Mouse (Mus musculus): ENCODE results near the gene Mast4. TPM values are rescaled to one million over a fixed set of nuclear protein-coding genes. Genes with fewer than 3 reads are reported as not detected.

Gene Mast4
- total RNA-seq, 2 experiments from 2014 or later, result 66.7 to 68.9 TPM

- Histone ChIP-seq H3K27ac (no peak overlapping the region), H3K4me3 (no peak overlapping the region)
- TF ChIP-seq CTCF (conservative IDR thresholded peaks at IDR 0.05), result no peak
- no peak for DNase-seq (ENCODE audit: low spot score in 2 of 2)
Observed at GRCm38 (mm10) chr13:103195847-103196246, 138.4 kb downstream of the Mast4 start.

DNA sequence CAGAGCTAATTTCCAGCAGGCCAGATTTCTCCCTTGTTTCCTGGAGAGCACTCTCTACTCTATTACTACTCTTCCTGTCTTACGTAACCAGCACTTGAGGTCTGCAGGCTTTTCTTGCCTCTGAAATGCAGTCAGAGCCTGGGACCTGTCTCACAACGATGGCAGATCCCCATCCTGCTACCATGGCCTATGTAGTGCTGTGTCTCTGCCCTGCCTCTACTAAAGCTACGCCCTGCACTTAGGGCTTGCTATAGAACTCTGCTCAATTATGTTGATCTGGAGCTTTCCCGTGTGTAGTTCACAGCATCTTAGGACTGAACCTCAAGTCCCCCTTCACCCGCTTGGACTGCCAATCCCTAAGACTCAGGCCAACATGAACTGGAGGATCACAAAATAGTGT is 150.7 kb downstream of the Mast4 start:
- Histone ChIP-seq H3K27ac (no peak overlapping the region), H3K4me3 (no peak overlapping the region)
- TF ChIP-seq CTCF (conservative IDR thresholded peaks at IDR 0.05), result no peak
- no peak for DNase-seq (ENCODE audit: low spot score in 2 of 2)

DNA sequence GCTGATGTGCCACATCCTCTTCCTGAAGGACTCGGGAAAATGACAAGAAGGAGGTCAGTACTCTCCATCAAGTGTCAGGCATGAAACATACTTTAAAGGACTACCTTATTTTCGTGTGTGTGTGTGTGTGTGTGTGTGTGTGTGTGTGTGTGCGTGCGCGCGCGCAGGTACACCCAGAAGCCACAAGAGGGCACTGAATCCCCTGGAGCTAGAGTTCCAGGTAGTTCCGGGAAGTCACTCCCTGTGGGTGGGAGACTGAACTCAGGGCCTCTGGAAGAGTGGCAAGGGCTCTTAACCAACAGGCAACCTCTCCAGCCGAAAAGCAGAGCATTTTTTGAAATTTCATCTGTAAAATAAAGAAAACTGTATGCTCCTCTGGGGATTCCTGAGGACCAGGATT is 152.5 kb downstream of the Mast4 start:
- no peak; the same call in 1 of the 2 replicates for TF ChIP-seq CTCF (conservative IDR thresholded peaks at IDR 0.05)
- Histone ChIP-seq H3K27ac (no peak overlapping the region), H3K4me3 (no peak overlapping the region)
- no peak for DNase-seq (ENCODE audit: low spot score in 2 of 2)

GRCm38 (mm10) chr13:103176871-103177270 is 157.4 kb downstream of the Mast4 start:
- no peak for DNase-seq (ENCODE audit: low spot score in 2 of 2)
- no peak for TF ChIP-seq CTCF (conservative IDR thresholded peaks at IDR 0.05)
- Histone ChIP-seq H3K27ac (no peak overlapping the region), H3K4me3 (no peak overlapping the region)

- Histone ChIP-seq H3K27ac (no peak overlapping the region), H3K4me3 (no peak overlapping the region)
- TF ChIP-seq CTCF (conservative IDR thresholded peaks at IDR 0.05), result no peak
- DNase-seq (ENCODE audit: low spot score in 2 of 2), result no peak
Observed at GRCm38 (mm10) chr13:103174431-103174830, 159.9 kb downstream of the Mast4 start.

GRCm38 (mm10) chr13:103173545-103174182 is 160.6 kb downstream of the Mast4 start:
- no peak overlapping the region for H3K27ac ChIP-seq
- TF ChIP-seq CTCF (conservative IDR thresholded peaks at IDR 0.05), result peak; percentile 87
- DNase-seq (ENCODE audit: low spot score in 2 of 2), result peak; percentile 55 to 76
- no peak overlapping the region for H3K4me3 ChIP-seq

GRCm38 (mm10) chr13:103151944-103152343 is 182.4 kb downstream of the Mast4 start:
- Histone ChIP-seq H3K27ac (no peak overlapping the region), H3K4me3 (no peak overlapping the region)
- TF ChIP-seq CTCF (conservative IDR thresholded peaks at IDR 0.05), result no peak
- DNase-seq (ENCODE audit: low spot score in 2 of 2), result no peak

DNA sequence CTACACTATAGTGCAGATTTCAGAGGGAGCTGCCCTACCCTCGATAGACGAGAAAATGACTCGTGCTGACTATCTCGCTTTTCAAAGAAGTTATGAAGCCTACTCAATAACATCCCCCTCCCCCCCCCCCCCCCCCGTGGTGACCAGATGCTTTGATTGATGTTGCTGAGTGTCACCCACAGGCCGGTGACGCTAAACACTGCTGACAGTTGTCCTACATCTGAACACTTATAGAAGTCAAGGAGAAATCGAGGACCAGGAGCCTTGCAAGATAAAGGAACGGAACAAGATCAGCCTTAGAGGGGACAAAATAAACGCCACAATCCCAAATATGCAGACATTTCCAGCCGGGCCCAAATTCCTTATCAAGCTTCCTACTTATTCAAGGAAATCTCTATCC is 183.1 kb downstream of the Mast4 start:
- H3K4me3 ChIP-seq, result no peak overlapping the region
- DNase-seq (ENCODE audit: low spot score in 2 of 2), result no peak
- TF ChIP-seq CTCF (conservative IDR thresholded peaks at IDR 0.05), result no peak
- no peak overlapping the region for H3K27ac ChIP-seq

GRCm38 (mm10) chr13:103150671-103151070 is 183.6 kb downstream of the Mast4 start:
- H3K27ac ChIP-seq, result no peak overlapping the region
- DNase-seq (ENCODE audit: low spot score in 2 of 2), result peak in 1 of 2 experiments; percentile 33
- H3K4me3 ChIP-seq, result no peak overlapping the region
- no peak for TF ChIP-seq CTCF (conservative IDR thresholded peaks at IDR 0.05)

- Histone ChIP-seq H3K4me3 (no peak overlapping the region), H3K27ac (no peak overlapping the region)
- no peak for TF ChIP-seq CTCF (conservative IDR thresholded peaks at IDR 0.05)
- no peak for DNase-seq (ENCODE audit: low spot score in 2 of 2)
Observed at GRCm38 (mm10) chr13:103149415-103149814, 184.9 kb downstream of the Mast4 start.

DNA sequence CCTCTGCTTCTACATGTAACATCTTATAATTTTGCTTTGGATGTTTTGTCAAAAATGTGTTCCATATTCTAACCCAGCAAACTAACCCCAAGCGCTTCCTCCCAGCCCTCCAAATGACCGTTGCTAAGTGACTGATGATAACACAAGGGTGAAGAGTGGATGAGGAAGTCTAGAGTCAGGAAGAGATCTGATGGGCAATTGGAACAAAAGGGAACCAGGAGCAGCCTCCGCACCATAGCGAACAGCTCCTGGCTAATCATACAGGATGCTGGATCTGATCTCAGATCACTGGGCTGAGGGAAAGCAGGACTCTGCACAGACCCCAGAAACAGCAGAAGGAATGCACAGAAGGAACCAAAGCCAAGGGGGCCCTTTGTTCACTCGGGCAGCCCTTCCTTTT is 190.0 kb downstream of the Mast4 start:
- H3K27ac ChIP-seq, result no peak overlapping the region
- DNase-seq (ENCODE audit: low spot score in 2 of 2), result no peak
- no peak for TF ChIP-seq CTCF (conservative IDR thresholded peaks at IDR 0.05)
- H3K4me3 ChIP-seq, result no peak overlapping the region

DNA sequence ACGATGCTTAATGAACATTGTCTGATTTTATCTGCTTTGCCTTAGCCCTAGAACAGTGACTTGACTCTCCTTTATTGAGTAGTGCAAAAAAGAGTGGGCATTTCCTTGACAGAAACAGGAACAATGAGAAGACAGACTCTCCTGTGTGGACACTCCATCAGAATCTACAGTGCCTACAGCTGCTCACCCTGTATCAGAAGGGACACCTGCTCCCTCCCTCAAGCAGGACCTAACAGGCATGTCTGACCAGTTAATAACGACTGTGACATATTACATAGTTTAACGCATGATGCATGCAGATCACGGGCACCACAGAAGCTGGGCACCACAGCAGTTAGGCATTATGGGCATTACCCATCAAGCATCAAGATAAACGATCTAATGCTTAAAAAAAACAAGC is 193.0 kb downstream of the Mast4 start:
- H3K4me3 ChIP-seq, result no peak overlapping the region
- DNase-seq (ENCODE audit: low spot score in 2 of 2), result no peak
- H3K27ac ChIP-seq, result no peak overlapping the region
- TF ChIP-seq CTCF (conservative IDR thresholded peaks at IDR 0.05), result no peak

DNA sequence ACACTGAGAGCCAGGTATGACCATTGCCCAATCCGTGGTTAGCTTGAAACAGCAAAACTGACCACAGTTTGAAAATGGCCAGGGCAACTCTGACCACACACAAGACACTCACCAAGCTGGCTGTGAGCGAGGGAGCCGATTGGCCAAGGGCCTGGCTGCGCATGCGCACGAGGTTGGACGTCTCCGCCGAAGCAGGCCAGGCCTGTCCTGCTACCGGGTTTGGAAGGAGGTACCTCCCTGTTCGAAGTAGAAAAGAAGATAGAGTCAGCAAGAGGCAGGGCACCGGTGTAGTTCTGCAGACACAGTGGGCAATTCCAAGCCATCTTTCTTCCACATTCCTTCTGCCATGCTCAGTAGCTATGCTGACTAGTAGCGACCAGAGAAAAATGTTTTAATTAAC is 194.2 kb downstream of the Mast4 start:
- no peak for TF ChIP-seq CTCF (conservative IDR thresholded peaks at IDR 0.05)
- no peak for DNase-seq (ENCODE audit: low spot score in 2 of 2)
- no peak overlapping the region for H3K27ac ChIP-seq
- H3K4me3 ChIP-seq, result no peak overlapping the region

DNA sequence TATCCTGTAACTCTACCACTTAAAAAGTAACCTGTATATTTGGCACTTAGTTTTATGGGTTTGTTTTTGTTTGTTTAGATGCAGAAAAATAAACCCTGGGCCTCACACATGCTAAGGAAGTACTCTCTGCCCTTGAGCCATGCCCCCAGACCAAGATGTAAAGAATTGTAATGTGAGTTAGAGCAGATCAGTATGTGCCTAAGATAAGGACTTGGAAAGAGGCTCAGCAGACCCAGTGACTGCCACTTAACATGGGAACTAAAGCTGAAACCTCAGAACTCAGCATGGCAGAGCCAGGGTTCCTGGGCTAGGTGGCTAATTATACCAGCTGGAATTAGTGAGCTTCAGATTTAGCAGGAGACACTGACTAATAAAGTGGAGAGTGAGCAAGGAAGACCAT is 196.0 kb downstream of the Mast4 start:
- TF ChIP-seq CTCF (conservative IDR thresholded peaks at IDR 0.05), result no peak
- no peak overlapping the region for H3K4me3 ChIP-seq

More for the DNA sequence above, 196.0 kb downstream of the Mast4 start:
- H3K27ac ChIP-seq, result no peak overlapping the region
- no peak for DNase-seq (ENCODE audit: low spot score in 2 of 2)

Data from layer of hippocampus, adult 2 months (tissue).